Mouse (Mus musculus): Measurements from ENCODE around the gene Itpr2. TPM values are rescaled to one million over a fixed set of nuclear protein-coding genes. Genes with fewer than 3 reads are reported as not detected.

Gene Itpr2
- polyA plus RNA-seq, 1 experiment from 2014 or later: 5.9 TPM

- 73% methylated on average over 4 of the region's 4 CpGs for WGBS
- no peaks in the 10 kb centered on the region for H3K9me3 ChIP-seq (ENCODE audit: control insufficient read depth, low read length)
- H3K4me1 ChIP-seq (replicated peaks; ENCODE audit: control insufficient read depth, insufficient read depth, low read length): peaks cover 6% of the 10 kb centered on the region; the same call in 1 of the 2 replicates
- no peak overlapping the region for H3K4me3 ChIP-seq (ENCODE audit: low read depth, low read length)
- H3K27ac ChIP-seq (ENCODE audit: low read depth, low read length): peak overlapping the region; percentile 77
- H3K36me3 ChIP-seq (ENCODE audit: control insufficient read depth, insufficient read depth, low read length): no peaks in the 10 kb centered on the region
- no peak overlapping the region for H3K9ac ChIP-seq (ENCODE audit: low read depth, low read length)
- no peak overlapping the region for H3K4me2 ChIP-seq (replicated peaks; ENCODE audit: low read depth, low read length)
- ATAC-seq (ENCODE audit: low FRiP score) (no peak), DNase-seq (ENCODE audit: low spot score) (no peak)
- H3K27me3 ChIP-seq (ENCODE audit: control insufficient read depth, insufficient read depth, low read length): no peaks in the 10 kb centered on the region
Observed at GRCm38 (mm10) chr6:146110425-146110824, 391.6 kb downstream of the Itpr2 start.

- no peak for ATAC-seq (ENCODE audit: low FRiP score)
- 87% methylated on average over 7 of the region's 7 CpGs for WGBS
Observed at GRCm38 (mm10) chr6:146108695-146109094, 393.3 kb downstream of the Itpr2 start.

GRCm38 (mm10) chr6:146107117-146107832, 394.7 kb downstream of the Itpr2 start:
- Histone ChIP-seq H3K27me3 (ENCODE audit: control insufficient read depth, insufficient read depth, low read length) (no peaks in the 10 kb centered on the region), H3K4me2 (replicated peaks; ENCODE audit: low read depth, low read length) (no peak overlapping the region), H3K4me3 (ENCODE audit: low read depth, low read length) (no peak overlapping the region), H3K9ac (ENCODE audit: low read depth, low read length) (no peak overlapping the region), H3K27ac (ENCODE audit: low read depth, low read length) (no peak overlapping the region), H3K4me1 (replicated peaks; ENCODE audit: control insufficient read depth, insufficient read depth, low read length) (peaks cover 3% of the 10 kb centered on the region; the same call in 1 of the 2 replicates), H3K36me3 (ENCODE audit: control insufficient read depth, insufficient read depth, low read length) (no peaks in the 10 kb centered on the region), H3K9me3 (ENCODE audit: control insufficient read depth, low read length) (no peaks in the 10 kb centered on the region)
- 78% methylated on average over 4 of the region's 4 CpGs for WGBS
- DNase-seq (ENCODE audit: low spot score) (no peak), ATAC-seq (ENCODE audit: low FRiP score) (no peak)

More at GRCm38 (mm10) chr6:146108695-146109094, 393.3 kb downstream of the Itpr2 start:
- Histone ChIP-seq H3K36me3 (ENCODE audit: control insufficient read depth, insufficient read depth, low read length) (no peaks in the 10 kb centered on the region), H3K27ac (ENCODE audit: low read depth, low read length) (no peak overlapping the region), H3K9ac (ENCODE audit: low read depth, low read length) (no peak overlapping the region), H3K4me2 (replicated peaks; ENCODE audit: low read depth, low read length) (no peak overlapping the region), H3K4me3 (ENCODE audit: low read depth, low read length) (no peak overlapping the region), H3K9me3 (ENCODE audit: control insufficient read depth, low read length) (no peaks in the 10 kb centered on the region), H3K27me3 (ENCODE audit: control insufficient read depth, insufficient read depth, low read length) (no peaks in the 10 kb centered on the region), H3K4me1 (replicated peaks; ENCODE audit: control insufficient read depth, insufficient read depth, low read length) (peaks cover 3% of the 10 kb centered on the region; the same call in 1 of the 2 replicates)
- no peak for DNase-seq (ENCODE audit: low spot score)

- no peak overlapping the region for H3K4me3 ChIP-seq (ENCODE audit: low read depth, low read length)
- DNase-seq (ENCODE audit: low spot score): peak; percentile 9
Observed at GRCm38 (mm10) chr6:146083056-146083961, 418.7 kb downstream of the Itpr2 start.

GRCm38 (mm10) chr6:146082476-146082875, 419.5 kb downstream of the Itpr2 start:
- Histone ChIP-seq H3K27ac (ENCODE audit: low read depth, low read length) (no peak overlapping the region), H3K9ac (ENCODE audit: low read depth, low read length) (no peak overlapping the region), H3K4me1 (replicated peaks; ENCODE audit: control insufficient read depth, insufficient read depth, low read length) (0 out of 2 replicates have a peak, but pooled peaks cover 2% of the 10 kb centered on the region), H3K9me3 (ENCODE audit: control insufficient read depth, low read length) (no peaks in the 10 kb centered on the region), H3K27me3 (ENCODE audit: control insufficient read depth, insufficient read depth, low read length) (no peaks in the 10 kb centered on the region), H3K36me3 (ENCODE audit: control insufficient read depth, insufficient read depth, low read length) (no peaks in the 10 kb centered on the region), H3K4me3 (ENCODE audit: low read depth, low read length) (no peak overlapping the region), H3K4me2 (replicated peaks; ENCODE audit: low read depth, low read length) (no peak overlapping the region)
- DNase-seq (ENCODE audit: low spot score) (no peak), ATAC-seq (ENCODE audit: low FRiP score) (no peak)
- 89% methylated on average over 9 of the region's 9 CpGs for WGBS

More at GRCm38 (mm10) chr6:146083056-146083961, 418.7 kb downstream of the Itpr2 start:
- no peak overlapping the region for H3K9ac ChIP-seq (ENCODE audit: low read depth, low read length)
- no peak overlapping the region for H3K4me2 ChIP-seq (replicated peaks; ENCODE audit: low read depth, low read length)
- H3K36me3 ChIP-seq (ENCODE audit: control insufficient read depth, insufficient read depth, low read length): no peaks in the 10 kb centered on the region
- H3K27ac ChIP-seq (ENCODE audit: low read depth, low read length): no peak overlapping the region
- 0 out of 2 replicates have a peak, but pooled peaks cover 2% of the 10 kb centered on the region for H3K4me1 ChIP-seq (replicated peaks; ENCODE audit: control insufficient read depth, insufficient read depth, low read length)
- no peaks in the 10 kb centered on the region for H3K27me3 ChIP-seq (ENCODE audit: control insufficient read depth, insufficient read depth, low read length)
- no peak for ATAC-seq (ENCODE audit: low FRiP score)
- 71% methylated on average over 15 of the region's 15 CpGs for WGBS
- H3K9me3 ChIP-seq (ENCODE audit: control insufficient read depth, low read length): no peaks in the 10 kb centered on the region

GRCm38 (mm10) chr6:146081578-146081977, 420.4 kb downstream of the Itpr2 start:
- Histone ChIP-seq H3K4me1 (replicated peaks; ENCODE audit: control insufficient read depth, insufficient read depth, low read length) (0 out of 2 replicates have a peak, but pooled peaks cover 2% of the 10 kb centered on the region), H3K4me2 (replicated peaks; ENCODE audit: low read depth, low read length) (no peak overlapping the region), H3K36me3 (ENCODE audit: control insufficient read depth, insufficient read depth, low read length) (no peaks in the 10 kb centered on the region), H3K27me3 (ENCODE audit: control insufficient read depth, insufficient read depth, low read length) (no peaks in the 10 kb centered on the region), H3K9me3 (ENCODE audit: control insufficient read depth, low read length) (no peaks in the 10 kb centered on the region), H3K9ac (ENCODE audit: low read depth, low read length) (no peak overlapping the region), H3K27ac (ENCODE audit: low read depth, low read length) (no peak overlapping the region), H3K4me3 (ENCODE audit: low read depth, low read length) (no peak overlapping the region)
- DNase-seq (ENCODE audit: low spot score) (no peak), ATAC-seq (ENCODE audit: low FRiP score) (no peak)
- WGBS: 94% methylated on average over 8 of the region's 8 CpGs

- DNase-seq (ENCODE audit: low spot score) (no peak), ATAC-seq (ENCODE audit: low FRiP score) (no peak)
- H3K36me3 ChIP-seq (ENCODE audit: control insufficient read depth, insufficient read depth, low read length): no peaks in the 10 kb centered on the region
- 70% methylated on average over 18 of the region's 18 CpGs for WGBS
- H3K4me3 ChIP-seq (ENCODE audit: low read depth, low read length): no peak overlapping the region
- no peak overlapping the region for H3K9ac ChIP-seq (ENCODE audit: low read depth, low read length)
- H3K4me1 ChIP-seq (replicated peaks; ENCODE audit: control insufficient read depth, insufficient read depth, low read length): 0 out of 2 replicates have a peak, but pooled peaks cover 2% of the 10 kb centered on the region
- no peaks in the 10 kb centered on the region for H3K9me3 ChIP-seq (ENCODE audit: control insufficient read depth, low read length)
- H3K27ac ChIP-seq (ENCODE audit: low read depth, low read length): no peak overlapping the region
- H3K4me2 ChIP-seq (replicated peaks; ENCODE audit: low read depth, low read length): no peak overlapping the region
- H3K27me3 ChIP-seq (ENCODE audit: control insufficient read depth, insufficient read depth, low read length): no peaks in the 10 kb centered on the region
Observed at GRCm38 (mm10) chr6:146080546-146081512, 421.2 kb downstream of the Itpr2 start.

All from hindbrain, embryonic 11.5 days (tissue).